Mouse (Mus musculus): ENCODE data around the gene Kif26b.

Kif26b gene

GRCm38 (mm10) chr1:178835805-178836204 lies 306.9 kb downstream of the Kif26b start:
- in situ Hi-C loops (cut with MseI, MboI): no loop called here

GRCm38 (mm10) chr1:178836998-178837397 lies 308.1 kb downstream of the Kif26b start:
- in situ Hi-C loops (cut with MseI, MboI): no loop called here

- in situ Hi-C loops (cut with MseI, MboI): no loop called here
These were observed 309.9 kb downstream of the Kif26b start for GRCm38 (mm10) chr1:178838696-178839320.

- in situ Hi-C loops (cut with MseI, MboI): no loop called here
These were observed 311.4 kb downstream of the Kif26b start for GRCm38 (mm10) chr1:178840311-178840710.

GRCm38 (mm10) chr1:178844839-178845238 lies 315.9 kb downstream of the Kif26b start:
- in situ Hi-C loops (cut with MseI, MboI): no loop called here

GRCm38 (mm10) chr1:178847569-178847968 lies 318.6 kb downstream of the Kif26b start:
- in situ Hi-C loops (cut with MseI, MboI): no loop called here

GRCm38 (mm10) chr1:178848380-178849106 lies 319.6 kb downstream of the Kif26b start:
- in situ Hi-C loops (cut with MseI, MboI): no loop called here

GRCm38 (mm10) chr1:178850569-178850968 lies 321.6 kb downstream of the Kif26b start:
- in situ Hi-C loops (cut with MseI, MboI): no loop called here

- in situ Hi-C loops (cut with MseI, MboI): no loop called here
These were observed 326.0 kb downstream of the Kif26b start for GRCm38 (mm10) chr1:178854936-178855335.

- in situ Hi-C loops (cut with MseI, MboI): no loop called here
These were observed 327.0 kb downstream of the Kif26b start for GRCm38 (mm10) chr1:178855974-178856373.

- in situ Hi-C loops (cut with MseI, MboI): no loop called here
These were observed 331.9 kb downstream of the Kif26b start for GRCm38 (mm10) chr1:178860671-178861391.

GRCm38 (mm10) chr1:178861392-178861762 lies 332.5 kb downstream of the Kif26b start:
- in situ Hi-C loops (cut with MseI, MboI): no loop called here

GRCm38 (mm10) chr1:178863756-178864155 lies 334.8 kb downstream of the Kif26b start:
- in situ Hi-C loops (cut with MseI, MboI): no loop called here

- in situ Hi-C loops (cut with MseI, MboI): no loop called here
These were observed 335.4 kb downstream of the Kif26b start for GRCm38 (mm10) chr1:178864297-178864696.

- in situ Hi-C loops (cut with MseI, MboI): no loop called here
These were observed 337.8 kb downstream of the Kif26b start for GRCm38 (mm10) chr1:178866757-178867156.

- in situ Hi-C loops (cut with MseI, MboI): no loop called here
These were observed 342.1 kb downstream of the Kif26b start for GRCm38 (mm10) chr1:178871055-178871454.

GRCm38 (mm10) chr1:178876926-178877325 lies 348.0 kb downstream of the Kif26b start:
- in situ Hi-C loops (cut with MseI, MboI): no loop called here

GRCm38 (mm10) chr1:178878676-178879075 lies 349.8 kb downstream of the Kif26b start:
- in situ Hi-C loops (cut with MseI, MboI): no loop called here

- in situ Hi-C loops (cut with MseI, MboI): no loop called here
These were observed 352.0 kb downstream of the Kif26b start for GRCm38 (mm10) chr1:178880905-178881304.

- in situ Hi-C loops (cut with MseI, MboI): no loop called here
These were observed 357.7 kb downstream of the Kif26b start for GRCm38 (mm10) chr1:178886671-178887070.

- in situ Hi-C loops (cut with MseI, MboI): no loop called here
These were observed 363.5 kb downstream of the Kif26b start for GRCm38 (mm10) chr1:178892376-178892775.

GRCm38 (mm10) chr1:178893229-178894080 lies 364.5 kb downstream of the Kif26b start:
- in situ Hi-C loops (cut with MseI, MboI): no loop called here

Measured in mouse trophoblast stem cell (cell line).